Mouse (Mus musculus): ENCODE measurements at regions not wholly inside any gene's neighbourhood (a gene's known extent, or its start where the extent isn't known, plus 50 kb on each side); places are given as distances from the start of the nearest gene placed in this dataset.
A peak's percentile ranks its signal among the peaks of the same experiment; 100 is the strongest.

DNA sequence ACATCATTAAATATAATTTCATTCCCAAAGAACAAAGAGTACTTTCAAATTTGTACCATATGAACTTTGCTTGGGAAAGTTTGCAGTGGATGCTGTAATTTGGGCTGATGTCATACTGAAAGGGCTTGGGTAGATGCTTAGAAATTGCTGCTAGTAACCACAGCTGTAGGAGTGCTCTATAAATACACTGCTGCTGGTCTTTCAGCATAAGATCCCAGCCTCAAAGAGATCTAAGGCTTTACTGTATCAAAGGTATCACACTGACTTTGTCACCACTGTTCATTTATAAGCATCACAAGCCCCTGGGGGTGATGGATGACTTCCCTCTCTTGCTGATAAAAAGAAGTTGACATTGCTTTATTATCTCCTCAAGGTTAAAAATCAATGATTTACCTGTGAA lies 497.2 kb downstream of the Pla2g4a start:
- Histone ChIP-seq H3K9ac (no peak overlapping the region), H3K4me3 (no peak overlapping the region), H3K27me3 (no peaks in the 10 kb centered on the region), H3K36me3 (no peaks in the 10 kb centered on the region), H3K4me1 (replicated peaks) (no peaks in the 10 kb centered on the region), H3K27ac (no peak overlapping the region), H3K4me2 (no peak overlapping the region), H3K9me3 (replicated peaks) (no peaks in the 10 kb centered on the region)
- ATAC-seq (replicated peaks; ENCODE audit: insufficient number of reproducible peaks, insufficient read depth, low FRiP score, low read depth): no peak

- Histone ChIP-seq H3K9ac (no peak overlapping the region), H3K9me3 (replicated peaks) (no peaks in the 10 kb centered on the region), H3K27me3 (no peaks in the 10 kb centered on the region), H3K27ac (no peak overlapping the region), H3K4me3 (no peak overlapping the region), H3K36me3 (no peaks in the 10 kb centered on the region), H3K4me2 (no peak overlapping the region), H3K4me1 (replicated peaks) (no peaks in the 10 kb centered on the region)
- no peak for ATAC-seq (replicated peaks; ENCODE audit: insufficient number of reproducible peaks, insufficient read depth, low FRiP score, low read depth)
- 93% methylated on average over 2 of the region's 2 CpGs for WGBS
Measured at GRCm38 (mm10) chr1:149449801-149450493, 511.1 kb downstream of the Pla2g4a start.

DNA sequence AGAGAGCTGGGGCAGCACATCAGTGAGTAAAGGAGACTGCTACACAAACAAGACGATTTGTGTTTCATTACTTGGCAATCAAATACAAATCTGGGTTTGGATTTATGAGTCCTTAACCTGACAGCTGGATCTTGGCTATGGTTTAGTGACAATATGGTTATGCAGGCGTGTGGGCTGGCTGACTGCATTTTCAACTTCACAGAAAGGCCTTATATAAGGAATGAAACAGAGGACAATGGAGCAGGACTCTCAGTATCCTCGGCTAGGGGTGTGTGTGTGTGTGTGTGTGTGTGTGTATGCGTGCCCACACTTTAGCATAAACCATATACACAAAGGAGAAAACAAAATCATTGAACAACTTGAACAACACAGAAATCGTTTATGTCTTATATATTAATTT lies 512.6 kb downstream of the Pla2g4a start:
- 73% methylated on average over 5 of the region's 5 CpGs for WGBS
- Histone ChIP-seq H3K9me3 (replicated peaks) (no peaks in the 10 kb centered on the region), H3K36me3 (no peaks in the 10 kb centered on the region), H3K4me2 (no peak overlapping the region), H3K27me3 (no peaks in the 10 kb centered on the region), H3K27ac (no peak overlapping the region), H3K4me3 (no peak overlapping the region), H3K4me1 (replicated peaks) (no peaks in the 10 kb centered on the region), H3K9ac (no peak overlapping the region)
- no peak for ATAC-seq (replicated peaks; ENCODE audit: insufficient number of reproducible peaks, insufficient read depth, low FRiP score, low read depth)

GRCm38 (mm10) chr1:149411009-149411408 lies 550.1 kb downstream of the Pla2g4a start:
- ATAC-seq (replicated peaks; ENCODE audit: insufficient number of reproducible peaks, insufficient read depth, low FRiP score, low read depth): peak; percentile 83

GRCm38 (mm10) chr1:149405367-149405766 lies 555.7 kb downstream of the Pla2g4a start:
- Histone ChIP-seq H3K36me3 (no peaks in the 10 kb centered on the region), H3K9ac (no peak overlapping the region), H3K4me1 (replicated peaks) (no peaks in the 10 kb centered on the region), H3K4me2 (no peak overlapping the region), H3K27me3 (no peaks in the 10 kb centered on the region), H3K27ac (no peak overlapping the region), H3K9me3 (replicated peaks) (no peaks in the 10 kb centered on the region), H3K4me3 (no peak overlapping the region)
- ATAC-seq (replicated peaks; ENCODE audit: insufficient number of reproducible peaks, insufficient read depth, low FRiP score, low read depth): no peak
- 55% methylated on average over 1 of the region's 1 CpGs for WGBS

More at GRCm38 (mm10) chr1:149411009-149411408, 550.1 kb downstream of the Pla2g4a start:
- Histone ChIP-seq H3K36me3 (no peaks in the 10 kb centered on the region), H3K27me3 (no peaks in the 10 kb centered on the region), H3K9me3 (replicated peaks) (no peaks in the 10 kb centered on the region), H3K9ac (no peak overlapping the region), H3K4me2 (no peak overlapping the region), H3K4me3 (no peak overlapping the region), H3K27ac (peak overlapping the region; percentile 64), H3K4me1 (replicated peaks) (no peaks in the 10 kb centered on the region)
- 14% methylated on average over 1 of the region's 1 CpGs for WGBS

GRCm38 (mm10) chr1:149388706-149389105 lies 572.4 kb downstream of the Pla2g4a start:
- H3K4me2 ChIP-seq: no peak overlapping the region
- H3K9me3 ChIP-seq (replicated peaks): no peaks in the 10 kb centered on the region
- ATAC-seq (replicated peaks; ENCODE audit: insufficient number of reproducible peaks, insufficient read depth, low FRiP score, low read depth): no peak
- WGBS: 57% methylated on average over 3 of the region's 3 CpGs
- H3K4me3 ChIP-seq: no peak overlapping the region
- H3K27me3 ChIP-seq: no peaks in the 10 kb centered on the region
- H3K9ac ChIP-seq: no peak overlapping the region
- no peaks in the 10 kb centered on the region for H3K36me3 ChIP-seq
- no peaks in the 10 kb centered on the region for H3K4me1 ChIP-seq (replicated peaks)
- no peak overlapping the region for H3K27ac ChIP-seq

DNA sequence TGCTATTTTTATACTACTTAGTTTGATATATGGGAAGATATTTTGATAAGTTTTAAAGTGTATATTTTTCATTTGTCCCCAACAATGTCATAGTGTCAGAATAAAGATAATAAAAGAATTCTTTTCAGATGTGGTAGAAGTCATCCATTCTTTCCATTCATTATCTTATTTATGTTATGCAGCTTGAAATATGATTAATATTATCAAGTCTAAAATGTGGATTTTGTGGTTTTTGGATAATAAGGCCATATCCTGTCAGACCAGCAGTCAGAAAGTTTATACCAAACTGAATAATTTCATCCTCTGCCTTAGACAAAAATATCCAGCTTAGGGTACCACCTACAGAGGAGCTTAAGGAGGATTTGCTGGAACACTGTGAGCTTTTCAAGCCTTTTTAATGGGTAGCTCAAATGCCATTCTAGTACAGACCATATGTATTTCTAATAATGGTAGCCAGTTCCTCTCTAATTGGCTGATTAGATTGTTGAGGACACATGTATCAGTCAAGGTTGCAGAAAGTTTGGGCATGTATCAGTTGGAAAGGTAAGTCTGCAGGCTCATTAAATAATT lies 609.7 kb downstream of the Pla2g4a start:
- H3K4me3 ChIP-seq: no peak overlapping the region
- no peak for ATAC-seq (replicated peaks; ENCODE audit: insufficient number of reproducible peaks, insufficient read depth, low FRiP score, low read depth)
- H3K4me1 ChIP-seq (replicated peaks): no peaks in the 10 kb centered on the region
- no peaks in the 10 kb centered on the region for H3K9me3 ChIP-seq (replicated peaks)
- no peak overlapping the region for H3K27ac ChIP-seq
- H3K27me3 ChIP-seq: no peaks in the 10 kb centered on the region
- H3K4me2 ChIP-seq: no peak overlapping the region
- no peaks in the 10 kb centered on the region for H3K36me3 ChIP-seq
- no peak overlapping the region for H3K9ac ChIP-seq

DNA sequence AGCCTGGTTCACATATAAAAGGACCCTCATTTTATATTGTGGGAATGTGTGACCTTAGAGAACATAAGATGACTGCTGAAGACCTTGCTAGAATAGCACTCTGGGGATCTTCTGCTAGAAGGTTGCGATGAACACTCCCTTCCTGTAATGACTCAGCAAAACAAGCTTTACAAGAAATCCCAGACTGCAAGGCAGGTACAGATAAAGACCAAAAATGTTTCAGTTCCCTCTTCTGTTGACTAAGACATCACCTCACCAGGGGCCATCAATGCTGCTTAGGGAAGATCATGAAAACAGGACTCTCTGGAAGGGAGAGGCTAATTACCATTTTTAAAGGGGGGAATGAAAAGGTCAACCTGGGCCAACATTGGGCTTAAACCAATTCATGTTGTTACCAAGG lies 613.7 kb downstream of the Pla2g4a start:
- Histone ChIP-seq H3K9ac (no peak overlapping the region), H3K4me1 (replicated peaks) (no peaks in the 10 kb centered on the region), H3K9me3 (replicated peaks) (no peaks in the 10 kb centered on the region), H3K27me3 (no peaks in the 10 kb centered on the region), H3K4me2 (no peak overlapping the region), H3K4me3 (no peak overlapping the region), H3K36me3 (no peaks in the 10 kb centered on the region), H3K27ac (no peak overlapping the region)
- WGBS: 75% methylated on average over 1 of the region's 1 CpGs
- ATAC-seq (replicated peaks; ENCODE audit: insufficient number of reproducible peaks, insufficient read depth, low FRiP score, low read depth): no peak

DNA sequence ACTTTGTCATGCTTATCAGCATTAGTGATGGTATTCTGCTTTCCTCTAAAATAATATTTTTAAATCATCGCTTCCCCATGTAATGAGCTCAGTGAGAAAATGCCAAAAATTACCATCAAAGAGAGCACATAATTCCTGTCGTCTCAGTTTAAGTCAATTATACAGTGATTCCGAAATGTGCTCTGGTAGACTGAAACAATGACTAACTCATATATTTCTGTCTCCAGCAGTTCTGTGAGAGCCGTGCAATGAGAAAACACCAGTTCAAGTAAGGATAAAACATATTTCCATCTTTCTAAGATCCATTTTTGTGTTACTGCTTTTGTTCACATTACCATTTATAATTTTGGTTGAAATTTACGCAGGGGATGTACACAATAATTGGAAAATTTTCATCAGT lies 622.9 kb downstream of the Pla2g4a start:
- no peak for ATAC-seq (replicated peaks; ENCODE audit: insufficient number of reproducible peaks, insufficient read depth, low FRiP score, low read depth)
- H3K4me2 ChIP-seq: no peak overlapping the region

GRCm38 (mm10) chr1:149332239-149332638 lies 628.9 kb downstream of the Pla2g4a start:
- Histone ChIP-seq H3K4me3 (no peak overlapping the region), H3K36me3 (no peaks in the 10 kb centered on the region), H3K4me2 (no peak overlapping the region), H3K9ac (no peak overlapping the region), H3K9me3 (replicated peaks) (no peaks in the 10 kb centered on the region), H3K27me3 (no peaks in the 10 kb centered on the region), H3K27ac (no peak overlapping the region), H3K4me1 (replicated peaks) (no peaks in the 10 kb centered on the region)
- 38% methylated on average over 3 of the region's 3 CpGs for WGBS
- no peak for ATAC-seq (replicated peaks; ENCODE audit: insufficient number of reproducible peaks, insufficient read depth, low FRiP score, low read depth)

More for the DNA sequence above, 622.9 kb downstream of the Pla2g4a start:
- Histone ChIP-seq H3K9me3 (replicated peaks) (no peaks in the 10 kb centered on the region), H3K9ac (no peak overlapping the region), H3K4me3 (no peak overlapping the region), H3K27me3 (no peaks in the 10 kb centered on the region), H3K27ac (no peak overlapping the region), H3K4me1 (replicated peaks) (no peaks in the 10 kb centered on the region), H3K36me3 (no peaks in the 10 kb centered on the region)
- 78% methylated on average over 5 of the region's 5 CpGs for WGBS

GRCm38 (mm10) chr1:149327171-149327570 lies 633.9 kb downstream of the Pla2g4a start:
- Histone ChIP-seq H3K27me3 (no peaks in the 10 kb centered on the region), H3K36me3 (no peaks in the 10 kb centered on the region), H3K4me2 (no peak overlapping the region), H3K4me3 (no peak overlapping the region), H3K9me3 (replicated peaks) (no peaks in the 10 kb centered on the region), H3K9ac (no peak overlapping the region), H3K4me1 (replicated peaks) (no peaks in the 10 kb centered on the region), H3K27ac (no peak overlapping the region)
- 58% methylated on average over 3 of the region's 3 CpGs for WGBS
- ATAC-seq (replicated peaks; ENCODE audit: insufficient number of reproducible peaks, insufficient read depth, low FRiP score, low read depth): no peak

DNA sequence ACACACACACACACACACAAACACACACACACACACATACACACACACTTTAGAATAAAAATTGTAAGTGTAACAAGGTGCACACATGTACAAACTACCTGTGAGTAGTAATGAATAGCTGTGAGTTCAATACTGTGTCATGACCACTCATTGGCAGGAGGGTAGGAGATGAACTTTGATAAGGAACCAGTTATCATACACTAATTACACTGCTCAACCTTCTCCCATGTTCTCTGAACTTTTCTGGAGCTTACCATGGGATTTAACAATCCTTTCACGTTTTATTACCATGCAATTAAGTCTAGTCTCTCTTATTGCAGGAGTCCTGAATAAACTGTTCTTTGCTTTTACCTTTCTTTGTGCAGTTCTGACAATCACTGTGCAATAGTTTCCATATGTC lies 638.0 kb downstream of the Pla2g4a start:
- Histone ChIP-seq H3K9me3 (replicated peaks) (no peaks in the 10 kb centered on the region), H3K27ac (no peak overlapping the region), H3K4me2 (no peak overlapping the region), H3K36me3 (no peaks in the 10 kb centered on the region), H3K27me3 (no peaks in the 10 kb centered on the region), H3K4me1 (replicated peaks) (no peaks in the 10 kb centered on the region), H3K9ac (no peak overlapping the region), H3K4me3 (no peak overlapping the region)
- no peak for ATAC-seq (replicated peaks; ENCODE audit: insufficient number of reproducible peaks, insufficient read depth, low FRiP score, low read depth)
- 62% methylated on average over 1 of the region's 1 CpGs for WGBS

Measured in heart, embryonic 15.5 days (tissue).